17 mouse cellular contexts compared by ENCODE assay signal in the genomic region with DNA sequence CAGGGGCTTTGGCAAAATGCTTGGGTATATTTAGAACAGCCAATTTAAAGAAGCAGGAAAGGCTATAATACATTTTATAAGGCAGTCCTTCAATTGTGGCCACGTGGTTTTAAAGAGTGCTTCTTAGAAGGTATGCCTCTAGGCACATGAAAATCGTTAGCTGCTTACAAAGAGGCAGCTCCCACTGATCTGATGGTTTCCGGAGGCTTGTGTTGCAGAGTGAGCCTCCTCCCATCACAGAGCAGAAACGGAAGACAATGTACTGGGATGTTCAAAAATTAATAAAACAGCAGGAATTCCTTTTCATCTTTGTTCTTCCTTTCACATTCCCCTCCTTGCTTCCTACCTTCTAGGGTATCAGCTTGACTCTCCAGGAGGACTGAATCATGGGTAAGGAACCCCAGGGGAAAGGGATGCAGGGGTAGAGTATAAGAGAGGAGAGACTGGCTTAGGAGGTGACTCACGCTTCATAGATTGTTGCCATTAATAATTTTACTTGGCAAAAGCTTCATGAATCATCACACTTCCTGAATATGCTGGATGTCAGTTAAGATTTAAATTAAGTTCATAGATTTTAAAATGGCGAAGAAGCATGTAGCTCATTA. TPM values are rescaled to one million over a fixed set of nuclear protein-coding genes. Genes with fewer than 3 reads are reported as not detected.
A peak's percentile ranks its signal among the peaks of the same experiment; 100 is the strongest.
DNase-seq lines count a peak whose midpoint lies in the region; ATAC-seq and TF ChIP-seq lines count a peak whose summit lies in the region.
"Had no signal": no experiment of that assay in that cellular context is flagged by ENCODE, and none has a peak within 500 bp of the region (broad histone marks: within the 10 kb centered on the region; RNA-seq: fewer than 3 reads in every experiment).

No protein-coding gene starts in this region.

- H3K27ac ChIP-seq in forebrain, embryonic 13.5 days, result peak overlapping the region; percentile 19; the same call in 1 of the 2 replicates
- H3K27ac ChIP-seq in forebrain, embryonic 10.5 days, result no peak overlapping the region
- 0 out of 2 replicates have a peak overlapping the region, but pooled peaks have one; percentile 34 for H3K27ac ChIP-seq in limb, embryonic 14.5 days (replicated peaks; ENCODE audit: low read depth, low read length)
- H3K27ac ChIP-seq: embryonic facial prominence, embryonic 13.5 days; left cerebral cortex, adult 2 months; liver, embryonic 14.5 days had no signal

- 0 out of 2 replicates have a peak, but pooled peaks cover 4% of the 10 kb centered on the region for H3K4me1 ChIP-seq in forebrain, embryonic 13.5 days
- H3K4me1 ChIP-seq in forebrain, embryonic 10.5 days, result peaks cover 10% of the 10 kb centered on the region
- H3K4me1 ChIP-seq in limb, embryonic 14.5 days (ENCODE audit: control insufficient read depth, insufficient read depth, low read length), result peaks cover 18% of the 10 kb centered on the region

- no peak overlapping the region for H3K4me3 ChIP-seq in forebrain, embryonic 13.5 days
- H3K4me3 ChIP-seq in forebrain, embryonic 10.5 days, result no peak overlapping the region
- H3K4me3 ChIP-seq in limb, embryonic 14.5 days (replicated peaks; ENCODE audit: low read length), result no peak overlapping the region
- H3K4me3 ChIP-seq: embryonic facial prominence, embryonic 13.5 days; left cerebral cortex, adult 2 months had no signal

- intact Hi-C loops in heart, postnatal 36 days (cut with DNase I), result no loop called here

- no peaks in the 10 kb centered on the region for H3K36me3 ChIP-seq in forebrain, embryonic 13.5 days (ENCODE audit: poor library complexity, severe bottlenecking)
- no peaks in the 10 kb centered on the region for H3K36me3 ChIP-seq in forebrain, embryonic 10.5 days (replicated peaks)
- H3K36me3 ChIP-seq in limb, embryonic 14.5 days (ENCODE audit: control insufficient read depth, insufficient read depth, low read length), result no peaks in the 10 kb centered on the region
- H3K36me3 ChIP-seq: embryonic facial prominence, embryonic 13.5 days; G1E had no signal

- no peaks in the 10 kb centered on the region for H3K27me3 ChIP-seq in forebrain, embryonic 13.5 days
- H3K27me3 ChIP-seq in forebrain, embryonic 10.5 days (ENCODE audit: poor library complexity, severe bottlenecking), result no peaks in the 10 kb centered on the region
- no peaks in the 10 kb centered on the region for H3K27me3 ChIP-seq in limb, embryonic 14.5 days (ENCODE audit: control insufficient read depth, insufficient read depth, low read length)
- H3K27me3 ChIP-seq: embryonic facial prominence, embryonic 13.5 days had no signal

- DNase-seq in forebrain, embryonic 10.5 days (ENCODE audit: extremely low spot score, low spot score), result no peak
- DNase-seq in right cerebral cortex, adult 18-20 months, result peak; percentile 15
- no peak for DNase-seq in right cerebral cortex, postnatal 10 days (ENCODE audit: low spot score in 2 of 2)
- no peak for DNase-seq in limb, embryonic 14.5 days (ENCODE audit: low spot score)
- no peak for DNase-seq in adrenal gland, adult (ENCODE audit: inconsistent age in 2 of 2, low spot score in 1 of 2)
- no peak for DNase-seq in layer of hippocampus, postnatal 36 days
- no peak for DNase-seq in heart, postnatal 36 days
- DNase-seq: cerebellum, postnatal 36 days; heart, adult 18-20 months; heart, postnatal 10 days; kidney, adult 18-20 months; kidney, postnatal 4 days had no signal

- H3K4me2 ChIP-seq in forebrain, embryonic 13.5 days, result no peak overlapping the region
- no peak overlapping the region for H3K4me2 ChIP-seq in limb, embryonic 14.5 days (replicated peaks; ENCODE audit: low read depth, low read length, severe bottlenecking)
- H3K4me2 ChIP-seq: embryonic facial prominence, embryonic 13.5 days had no signal

- 0 out of 2 replicates have a peak, but pooled peaks have one; percentile 36 for ATAC-seq in forebrain, embryonic 13.5 days
- no peak for ATAC-seq in limb, embryonic 14.5 days (ENCODE audit: low FRiP score, low read depth)

- no peak for TF ChIP-seq POLR2A in limb, embryonic 14.5 days (IDR thresholded peaks at IDR 0.05; ENCODE audit: borderline replicate concordance, extremely low read depth, insufficient read depth, insufficient read length)

- H3K9ac ChIP-seq in forebrain, embryonic 13.5 days, result no peak overlapping the region
- no peak overlapping the region for H3K9ac ChIP-seq in limb, embryonic 14.5 days (ENCODE audit: low read depth, low read length, severe bottlenecking)
- H3K9ac ChIP-seq: embryonic facial prominence, embryonic 13.5 days; liver, embryonic 14.5 days had no signal

- no peaks in the 10 kb centered on the region for H3K9me3 ChIP-seq in forebrain, embryonic 13.5 days (replicated peaks)
- no peaks in the 10 kb centered on the region for H3K9me3 ChIP-seq in forebrain, embryonic 10.5 days
- H3K9me3 ChIP-seq in limb, embryonic 14.5 days (ENCODE audit: control insufficient read depth, low read length), result no peaks in the 10 kb centered on the region
- H3K9me3 ChIP-seq: embryonic facial prominence, embryonic 13.5 days; G1E had no signal

- 43% methylated on average over 6 of the region's 6 CpGs for WGBS in forebrain, embryonic 13.5 days
- WGBS in forebrain, embryonic 10.5 days, result 55% methylated on average over 6 of the region's 6 CpGs
- WGBS in limb, embryonic 14.5 days, result 20% methylated on average over 6 of the region's 6 CpGs

RNA-seq across cellular contexts. Expression of gene Enpp1, which starts 53.3 kb away (rescaled TPM):
- 0.76 and 1.00 TPM in 2 replicates for polyA plus RNA-seq in forebrain, embryonic 13.5 days (2015; fragmentation: Nextera tagmentation; extraction: Ambion mirVana)
- 0.31 and 0.37 TPM in 2 replicates for polyA plus RNA-seq in forebrain, embryonic 10.5 days (2016; fragmentation: Nextera tagmentation; extraction: Ambion mirVana)
- 7.2 and 7.5 TPM in 2 replicates for polyA plus RNA-seq in limb, embryonic 14.5 days (2012; rRNA removed)
- polyA plus RNA-seq in limb, embryonic 14.5 days (2014; fragmentation: Nextera tagmentation; extraction: Ambion mirVana), result 9.2 and 10.4 TPM in 2 replicates
- 1 to 10 TPM; 3.2 to 4.0 TPM for total RNA-seq in layer of hippocampus, postnatal 36 days (2021)
- total RNA-seq in heart, postnatal 36 days (2021), result 1 to 10 TPM; 5.2 TPM
- polyA plus RNA-seq: G1E had no signal
